Mouse (Mus musculus): ENCODE data around the gene Meltf.
"Not testable (repeated sequence)": the region's sequence is repeated elsewhere in the genome, so short reads cannot be mapped to it uniquely, and the experiment has no call there.

The Meltf gene

GRCm38 (mm10) chr16:31935091-31935979 lies 56.7 kb downstream of the Meltf start:
- DNase-seq: no peak

GRCm38 (mm10) chr16:31936568-31936967 lies 58.0 kb downstream of the Meltf start:
- DNase-seq: no peak

GRCm38 (mm10) chr16:31938856-31939255 lies 60.2 kb downstream of the Meltf start:
- DNase-seq: no peak

GRCm38 (mm10) chr16:31940586-31940985 lies 62.0 kb downstream of the Meltf start:
- DNase-seq: no peak

GRCm38 (mm10) chr16:31943980-31944379 lies 65.4 kb downstream of the Meltf start:
- DNase-seq: peak; percentile 80

- no peak for DNase-seq
These were observed 66.2 kb downstream of the Meltf start for GRCm38 (mm10) chr16:31944698-31945255.

- no peak for DNase-seq
These were observed 66.8 kb downstream of the Meltf start for GRCm38 (mm10) chr16:31945372-31945771.

GRCm38 (mm10) chr16:31945986-31946385 lies 67.4 kb downstream of the Meltf start:
- DNase-seq: not testable (repeated sequence)

- DNase-seq: no peak
These were observed 68.7 kb downstream of the Meltf start for GRCm38 (mm10) chr16:31947333-31947732.

- DNase-seq: no peak
These were observed 69.3 kb downstream of the Meltf start for GRCm38 (mm10) chr16:31947901-31948316.

GRCm38 (mm10) chr16:31948345-31948774 lies 69.8 kb downstream of the Meltf start, which contains the start of the genes 0610012G03Rik and Ncbp2:
0610012G03Rik (minus strand) TSS chr16:31948494.
Ncbp2 (plus strand) TSS chr16:31948513.
- peak; percentile 97 for DNase-seq
